Mouse (Mus musculus) hematopoietic multipotent progenitor cell, adult 10-12 weeks (in vitro differentiated cells): ENCODE data around the gene Tmod3. TPM values are rescaled to one million over a fixed set of nuclear protein-coding genes. Genes with fewer than 3 reads are reported as not detected.

Experiments
- polyA plus RNA-seq: library from polyadenylated mRNA; stranded (reverse); fragments of >175 nt; gene quantifications from 2 replicates; pipeline ENCODE4 v1.2.3, GENCODE M21; 2012; ENCODE audit warnings: low replicate concordance

Tmod3 gene
- polyA plus RNA-seq: 18.5 and 30.1 TPM in 2 replicates

GRCm38 (mm10) chr9:75559512-75560012 lies at the start of gene Tmod3:
Tmod3 (minus strand) TSS chr9:75559657.

Other genes with a start within 250 kb of the Tmod3 start
- gene Bcl2l10, start 211.9 kb downstream of the Tmod3 start, polyA plus RNA-seq: not detected in 2 replicates
- gene Mapk6, start 149.7 kb downstream of the Tmod3 start, polyA plus RNA-seq: 8.3 and 12.1 TPM in 2 replicates
- 5.7 and 7.9 TPM in 2 replicates for gene Leo1, start 118.1 kb downstream of the Tmod3 start, polyA plus RNA-seq
- gene Tmod2, start 51.7 kb upstream of the Tmod3 start, polyA plus RNA-seq: 0.10 and 0.19 TPM in 2 replicates
- 13.9 and 35.7 TPM in 2 replicates for gene Lysmd2, start 66.1 kb upstream of the Tmod3 start, polyA plus RNA-seq
- gene Scg3, start 124.4 kb upstream of the Tmod3 start, polyA plus RNA-seq: not detected in 2 replicates
- not detected in 2 replicates for gene Bmp5, start 215.7 kb upstream of the Tmod3 start, polyA plus RNA-seq